Mouse (Mus musculus) WW6 (cell line): ENCODE measurements around the gene Olfr920.

Experiments used
- DNase-seq: peaks from one replicate; pipeline ENCODE4 v3.0.0-alpha.2; 2013; ENCODE audit warnings: low read depth, low spot score

The Olfr920 gene

DNA sequence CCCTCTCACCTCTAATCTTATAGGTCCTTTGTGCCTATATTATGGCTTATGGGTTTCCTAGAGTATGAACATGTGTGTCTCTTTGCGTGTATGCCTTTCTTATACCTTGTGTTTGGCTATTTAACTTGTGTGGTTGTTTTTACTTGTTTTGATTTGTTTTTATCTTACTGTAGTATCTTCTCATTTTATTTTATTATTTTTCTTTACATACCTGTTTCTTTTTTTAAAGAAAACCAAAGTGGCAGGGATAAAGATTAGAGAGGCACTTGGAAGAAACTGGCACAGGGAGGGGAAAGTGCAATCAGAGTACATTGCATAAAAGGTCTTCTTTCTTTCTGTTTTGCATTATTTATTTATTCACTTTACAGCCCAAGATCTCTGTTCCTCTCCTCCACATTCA is at the start of gene Olfr920:
TSS of gene Olfr920 (plus strand) at position 301 of the 400 bp plus-strand sequence.
- DNase-seq, result no peak

DNA sequence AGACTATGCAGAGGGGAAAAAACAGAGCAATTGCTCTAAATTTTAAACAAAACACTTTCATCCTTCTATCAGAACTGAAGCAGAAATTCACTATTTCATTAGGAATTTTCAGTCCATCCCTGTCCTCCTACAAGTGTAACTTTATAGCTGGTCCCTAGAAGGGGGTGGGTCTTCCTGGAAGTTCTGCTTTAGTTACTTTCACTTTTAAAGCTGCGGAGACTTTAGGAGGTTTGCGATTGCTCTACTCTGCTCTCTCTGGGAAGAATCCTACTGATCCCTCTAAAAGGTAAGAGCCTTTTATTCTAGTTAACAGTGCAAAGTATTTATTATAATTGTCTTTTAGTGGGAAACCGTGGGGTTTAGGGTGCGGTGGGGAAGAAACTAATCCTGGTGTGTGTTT is 34.0 kb upstream of the Olfr920 start, which contains the start of gene Vwa5a:
TSS of gene Vwa5a (plus strand) at position 167 of the 400 bp plus-strand sequence.
- no peak for DNase-seq

DNA sequence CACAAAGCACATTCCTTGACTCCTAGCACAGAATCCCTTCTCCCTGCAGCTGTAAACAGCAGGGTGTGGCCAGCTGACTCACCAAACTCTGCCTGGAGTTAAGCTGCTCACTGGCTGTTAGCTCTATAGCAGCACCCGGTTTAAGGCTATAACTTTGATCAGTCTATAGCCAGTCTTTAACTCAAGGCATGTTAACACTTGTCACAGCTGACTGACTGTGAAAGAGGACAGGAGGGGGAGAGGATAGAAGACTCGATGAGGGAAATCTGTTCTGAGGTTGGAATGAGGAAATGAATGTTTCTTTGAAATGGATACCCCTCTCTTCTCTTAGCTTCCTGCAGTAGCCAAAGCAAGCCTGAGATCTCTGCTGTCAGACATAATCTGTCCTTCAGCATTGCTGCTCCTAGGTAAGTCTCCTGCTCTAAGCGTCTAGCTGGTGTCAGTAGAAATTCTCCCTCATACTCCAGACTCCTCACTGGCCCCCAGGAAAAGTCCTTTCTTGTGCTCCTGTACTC is 33.1 kb upstream of the Olfr920 start:
- DNase-seq, result no peak

DNA sequence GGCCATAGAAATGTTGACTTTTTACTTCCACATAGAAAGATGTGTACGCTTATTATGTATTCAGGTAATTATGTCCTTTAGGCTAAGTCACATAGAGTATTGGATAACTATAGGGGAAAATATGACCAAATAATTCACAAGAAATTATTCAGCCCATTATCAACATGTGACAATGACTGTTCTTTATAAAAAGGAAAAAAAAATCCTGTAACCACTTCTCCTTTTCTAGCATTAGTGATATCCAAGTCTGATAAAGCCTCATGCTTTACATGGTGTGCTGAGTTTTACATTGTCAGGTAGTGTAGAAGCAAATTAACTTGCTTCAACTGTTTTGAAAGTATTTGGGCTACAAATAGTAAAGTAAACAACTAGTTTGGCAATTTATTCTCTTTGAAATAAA is 28.1 kb upstream of the Olfr920 start:
- no peak for DNase-seq

DNA sequence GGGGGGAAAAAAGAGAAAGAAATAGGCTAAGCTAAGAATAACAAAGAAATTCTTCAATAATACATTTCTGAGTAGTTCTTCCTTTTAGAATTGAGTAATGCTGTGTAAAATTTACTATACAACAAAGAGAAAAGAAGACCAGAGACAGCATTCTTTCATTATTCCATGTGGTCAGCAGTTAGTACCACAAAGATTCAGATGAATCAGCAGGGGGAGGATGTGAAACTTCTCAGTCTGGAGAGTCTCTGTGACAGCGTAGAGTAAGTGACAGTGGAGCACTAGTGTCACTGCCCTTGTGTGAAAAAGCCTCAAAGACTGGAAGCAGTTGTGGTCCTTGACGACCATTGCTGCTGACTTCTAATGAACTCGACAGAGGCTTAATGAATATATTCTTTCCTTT is 23.9 kb upstream of the Olfr920 start:
- DNase-seq, result no peak

DNA sequence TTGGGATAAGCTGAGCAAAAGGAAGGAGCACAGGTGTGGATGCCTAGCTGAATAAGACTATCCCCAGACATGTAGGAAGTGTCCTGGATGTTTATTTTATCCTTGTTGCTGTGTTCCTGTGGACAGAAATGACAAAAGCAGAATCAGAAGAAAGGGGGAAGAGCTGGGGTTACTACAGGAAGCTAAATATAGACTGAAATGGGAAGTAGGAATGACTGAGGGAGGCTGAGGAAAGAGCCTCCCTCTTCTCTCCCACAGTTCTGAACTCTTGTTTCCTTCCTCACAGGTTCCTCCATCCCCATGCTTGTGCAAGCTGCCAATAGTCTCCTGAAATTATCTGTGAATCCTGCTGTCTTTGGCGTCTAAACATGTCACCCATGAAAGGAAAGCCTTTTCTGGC is 10.7 kb upstream of the Olfr920 start:
- no peak for DNase-seq

DNA sequence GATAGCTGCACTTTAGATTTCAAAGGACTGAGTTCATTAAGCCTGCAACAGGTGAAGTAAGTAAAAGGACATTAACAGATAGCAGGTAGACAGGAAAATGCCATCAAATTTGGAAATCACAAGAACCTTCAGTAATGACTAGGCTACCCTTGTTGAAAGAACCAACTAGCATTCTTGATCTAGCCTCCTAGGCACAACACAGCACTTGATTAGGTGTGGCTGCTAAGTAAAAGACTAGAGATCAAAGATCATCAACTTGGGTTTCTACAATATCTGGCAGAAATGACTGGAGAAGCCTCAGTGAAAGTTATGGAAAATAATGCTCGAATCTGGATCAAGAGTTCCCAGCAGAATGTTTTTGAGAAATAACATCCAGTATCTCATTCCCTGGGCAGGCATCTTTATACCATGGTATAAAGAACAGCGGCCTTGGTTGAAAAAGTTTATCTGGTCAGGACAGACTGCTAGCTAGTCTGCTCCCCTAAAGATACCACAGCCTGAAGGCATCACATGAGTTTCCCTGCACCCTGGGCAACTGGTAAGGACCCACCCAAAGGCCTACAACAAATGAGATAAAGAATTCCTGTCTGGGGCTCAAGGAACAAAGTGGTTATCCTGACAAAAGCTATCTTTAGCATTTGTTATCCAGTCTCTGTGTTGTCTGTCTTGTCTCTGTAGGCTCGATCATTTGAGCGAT is 7.3 kb upstream of the Olfr920 start:
- no peak for DNase-seq

DNA sequence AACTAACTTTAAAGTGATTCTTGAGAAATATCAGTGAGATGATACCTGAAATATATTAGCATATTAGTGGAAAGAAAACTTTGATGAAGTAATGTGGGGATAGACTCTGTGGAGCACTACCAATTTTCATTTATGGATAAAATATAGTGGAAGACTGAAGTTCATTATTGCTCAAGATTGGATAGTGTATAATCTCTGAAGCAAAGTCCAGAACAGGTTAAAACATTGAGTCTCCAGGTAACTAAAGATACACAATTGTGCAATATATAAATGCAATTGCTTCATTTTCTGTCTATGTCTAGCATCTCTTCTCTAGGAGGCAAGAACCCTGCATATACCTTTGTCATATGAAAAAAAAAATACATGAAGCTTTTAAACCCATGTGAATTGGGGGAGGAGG is 20.7 kb downstream of the Olfr920 start, which contains the start of gene Olfr921:
TSS of gene Olfr921 (plus strand) at position 301 of the 400 bp plus-strand sequence.
- DNase-seq, result no peak

DNA sequence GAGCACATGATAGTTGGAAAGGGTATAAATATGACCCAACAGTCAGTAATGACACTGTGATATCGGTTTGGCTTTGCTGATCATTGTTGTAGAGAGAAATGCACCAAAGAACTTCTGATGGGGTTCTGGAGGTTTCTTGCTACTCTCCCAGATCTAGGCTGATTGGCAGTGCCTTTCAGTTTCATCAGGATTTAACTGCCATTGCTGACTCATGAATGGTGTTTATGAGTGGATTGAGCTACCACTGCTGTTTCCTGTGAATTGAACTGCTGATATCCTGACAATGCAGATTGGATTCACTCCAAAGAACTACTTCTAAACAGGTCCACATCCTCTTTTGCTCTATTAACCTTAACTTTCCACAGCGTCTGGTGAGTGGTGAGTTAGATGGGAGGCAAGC is 40.6 kb downstream of the Olfr920 start:
- no peak for DNase-seq

DNA sequence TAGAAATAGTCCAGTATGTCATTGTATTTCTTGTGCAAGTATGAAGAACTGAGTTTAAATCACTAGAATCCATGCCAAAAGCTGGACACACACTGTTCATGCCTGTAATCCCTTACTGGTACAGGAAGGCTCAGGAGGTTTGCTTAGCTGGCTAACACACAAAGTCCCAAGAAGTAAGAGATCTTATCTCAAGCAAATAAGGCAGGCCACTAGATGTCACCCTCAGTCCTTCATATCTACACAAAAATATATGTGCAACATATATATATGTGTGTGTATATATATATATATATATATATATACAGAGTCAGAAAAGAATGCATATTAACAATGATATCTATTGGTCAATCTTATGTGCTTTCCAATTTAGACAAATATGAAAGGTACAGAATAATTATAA is 53.6 kb downstream of the Olfr920 start:
- no peak for DNase-seq
